Mouse (Mus musculus): ENCODE results near the gene Ift27. TPM values are rescaled to one million over a fixed set of nuclear protein-coding genes. Genes with fewer than 3 reads are reported as not detected.

Ift27 gene
- total RNA-seq, 2 experiments from 2014 or later: 39.3 to 39.9 TPM

- intact Hi-C loops (cut with DNase I): loop anchor here (5.0 kb wide), 1 partner anchor 355 kb away; the partner anchor contains the start of gene C1qtnf6
- no peak for DNase-seq (ENCODE audit: extremely low spot score in 1 of 2, low spot score in 2 of 2)
Observed at GRCm38 (mm10) chr15:78177257-78177656, 3.4 kb upstream of the Ift27 start.

GRCm38 (mm10) chr15:78174887-78175245, 959 bp upstream of the Ift27 start:
- intact Hi-C loops (cut with DNase I): loop anchor here (5.0 kb wide), 3 partner anchors 58 to 357 kb away; partner anchors contain the start of gene C1qtnf6
- no peak for DNase-seq (ENCODE audit: extremely low spot score in 1 of 2, low spot score in 2 of 2)

DNA sequence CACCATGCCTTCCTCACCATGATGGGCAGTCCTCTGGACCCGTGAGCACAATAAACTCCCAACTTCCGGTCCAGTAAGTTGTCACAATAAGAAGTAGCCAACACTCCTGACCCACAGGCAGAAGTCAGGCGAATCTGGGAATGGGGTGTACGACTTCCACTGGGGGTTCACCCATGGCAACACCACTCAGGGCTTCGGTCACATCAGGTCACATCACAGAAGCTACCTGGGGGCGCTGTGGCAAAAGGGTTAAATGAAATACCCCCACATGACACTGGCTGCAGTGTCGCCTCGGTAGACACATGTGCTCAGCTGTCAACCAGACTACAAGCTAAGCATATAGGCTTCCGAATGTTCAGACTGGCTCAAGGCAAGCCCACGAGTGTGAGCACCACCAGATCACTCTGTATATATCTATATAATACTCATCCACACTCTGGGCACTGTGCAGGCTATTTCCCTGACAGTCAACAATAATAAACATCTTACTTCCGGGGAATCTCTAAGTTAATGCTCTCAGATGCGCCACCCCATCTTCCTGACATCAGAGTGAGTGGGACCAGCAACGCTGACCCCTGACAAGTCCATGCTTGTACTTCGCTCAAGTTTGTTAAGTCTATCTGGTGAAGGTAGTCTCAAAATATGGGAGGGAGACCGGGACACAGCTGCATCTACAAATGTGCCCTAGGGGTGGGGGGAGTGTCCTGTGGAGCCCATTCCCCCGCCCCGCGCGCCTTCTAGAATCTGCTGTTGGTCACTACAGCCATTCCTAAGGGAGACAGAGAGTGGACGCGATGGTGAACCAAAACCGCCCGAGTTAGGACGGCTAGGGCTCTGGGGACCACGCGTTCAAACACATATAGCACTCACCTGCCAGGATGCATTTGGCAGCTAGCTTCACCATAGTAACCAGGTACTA, 749 bp downstream of the Ift27 start:
- intact Hi-C loops (cut with DNase I): loop anchor here (5.0 kb wide), 2 partner anchors 56 to 191 kb away; no protein-coding TSS in a partner anchor
- DNase-seq (ENCODE audit: extremely low spot score in 1 of 2, low spot score in 2 of 2): peak in 1 of 2 experiments; percentile 48

DNA sequence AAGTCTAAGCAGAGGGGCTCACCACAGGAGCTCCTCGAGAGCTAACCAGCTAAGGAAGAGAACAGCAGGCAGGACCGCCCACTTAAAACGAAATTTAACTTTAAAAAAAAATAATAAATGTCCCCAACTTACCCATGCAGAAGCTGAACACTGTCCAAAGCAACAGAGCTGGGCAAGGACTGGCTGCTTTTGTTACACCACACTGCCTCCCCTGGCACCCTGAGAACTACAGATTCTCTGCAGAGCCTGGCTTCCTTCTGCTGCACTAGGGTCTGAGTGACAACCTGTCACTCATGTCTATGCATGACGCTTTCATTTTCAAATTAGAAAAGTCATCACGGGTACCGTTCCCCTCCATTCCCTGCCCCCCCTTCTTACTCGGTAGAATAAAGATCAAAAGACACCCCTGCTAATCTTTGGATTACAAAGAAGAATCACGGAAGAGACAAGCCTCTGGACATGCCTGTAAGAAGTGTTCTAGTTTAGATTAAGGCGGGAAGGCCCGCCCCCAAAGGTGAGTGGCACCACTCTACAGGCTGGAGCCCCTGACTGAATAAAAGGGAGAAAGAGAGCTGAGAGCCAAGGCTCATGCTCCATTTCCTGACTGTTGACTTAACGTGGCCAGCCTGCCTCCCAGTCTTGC, 1.5 kb downstream of the Ift27 start:
- no peak for DNase-seq (ENCODE audit: extremely low spot score in 1 of 2, low spot score in 2 of 2)
- intact Hi-C loops (cut with DNase I): loop anchor here (5.0 kb wide), 2 partner anchors 55 to 190 kb away; no protein-coding TSS in a partner anchor

DNA sequence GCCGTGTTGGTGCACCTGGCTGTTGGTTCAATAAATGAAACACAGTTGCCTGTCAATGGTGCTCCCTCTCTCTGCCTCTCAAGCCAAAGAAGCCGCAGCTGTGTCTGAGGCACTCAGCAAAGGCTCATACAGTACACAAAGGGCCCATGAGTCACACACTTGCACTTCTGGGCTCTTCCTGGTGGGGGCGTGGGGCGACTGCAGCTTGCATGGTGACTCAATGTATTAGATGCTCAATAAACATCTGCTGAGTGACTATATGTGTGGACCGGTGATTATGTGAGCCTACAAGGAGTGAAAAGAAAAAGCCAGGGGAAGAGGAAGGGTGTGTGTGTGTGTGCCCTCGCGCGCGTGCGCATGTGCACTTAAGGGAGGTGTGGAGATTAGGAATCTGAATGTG, 2.3 kb downstream of the Ift27 start:
- intact Hi-C loops (cut with DNase I): loop anchor here (5.0 kb wide), 2 partner anchors 54 to 189 kb away; no protein-coding TSS in a partner anchor
- DNase-seq (ENCODE audit: extremely low spot score in 1 of 2, low spot score in 2 of 2): no peak

GRCm38 (mm10) chr15:78170708-78171107, 3.2 kb downstream of the Ift27 start:
- no peak for DNase-seq (ENCODE audit: extremely low spot score in 1 of 2, low spot score in 2 of 2)
- intact Hi-C loops (cut with DNase I): loop anchor here (5.0 kb wide), 2 partner anchors 53 to 188 kb away; no protein-coding TSS in a partner anchor

GRCm38 (mm10) chr15:78169566-78169965, 4.3 kb downstream of the Ift27 start:
- DNase-seq (ENCODE audit: extremely low spot score in 1 of 2, low spot score in 2 of 2): no peak
- intact Hi-C loops (cut with DNase I): no loop called here

- DNase-seq (ENCODE audit: extremely low spot score in 1 of 2, low spot score in 2 of 2): no peak
- intact Hi-C loops (cut with DNase I): no loop called here
Observed at GRCm38 (mm10) chr15:78165292-78165691, 8.6 kb downstream of the Ift27 start.

GRCm38 (mm10) chr15:78164466-78164865, 9.4 kb downstream of the Ift27 start:
- intact Hi-C loops (cut with DNase I): no loop called here
- DNase-seq (ENCODE audit: extremely low spot score in 1 of 2, low spot score in 2 of 2): no peak

DNA sequence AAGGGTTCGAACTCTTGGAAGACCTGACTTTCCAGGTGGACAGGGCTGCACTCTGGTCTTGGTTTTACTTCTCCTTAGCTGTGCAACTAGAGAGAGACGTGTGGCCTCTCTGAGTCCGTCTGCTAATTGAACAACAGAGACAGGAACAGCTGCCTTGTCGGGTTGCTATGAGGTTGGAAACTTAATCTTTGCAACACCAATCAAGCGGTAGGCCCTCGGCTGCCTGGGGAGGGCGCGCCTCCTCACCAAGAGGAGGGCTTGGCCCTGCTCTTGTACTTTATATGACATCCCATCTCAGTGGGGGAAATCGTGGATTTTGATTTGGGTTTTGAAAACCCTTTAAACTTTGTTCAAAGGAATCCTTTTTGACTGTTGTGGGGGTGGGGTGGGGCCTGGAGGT, 12.0 kb downstream of the Ift27 start:
- intact Hi-C loops (cut with DNase I): no loop called here
- no peak for DNase-seq (ENCODE audit: extremely low spot score in 1 of 2, low spot score in 2 of 2)

GRCm38 (mm10) chr15:78158335-78158734, 15.6 kb downstream of the Ift27 start:
- DNase-seq (ENCODE audit: extremely low spot score in 1 of 2, low spot score in 2 of 2): no peak
- intact Hi-C loops (cut with DNase I): no loop called here

DNA sequence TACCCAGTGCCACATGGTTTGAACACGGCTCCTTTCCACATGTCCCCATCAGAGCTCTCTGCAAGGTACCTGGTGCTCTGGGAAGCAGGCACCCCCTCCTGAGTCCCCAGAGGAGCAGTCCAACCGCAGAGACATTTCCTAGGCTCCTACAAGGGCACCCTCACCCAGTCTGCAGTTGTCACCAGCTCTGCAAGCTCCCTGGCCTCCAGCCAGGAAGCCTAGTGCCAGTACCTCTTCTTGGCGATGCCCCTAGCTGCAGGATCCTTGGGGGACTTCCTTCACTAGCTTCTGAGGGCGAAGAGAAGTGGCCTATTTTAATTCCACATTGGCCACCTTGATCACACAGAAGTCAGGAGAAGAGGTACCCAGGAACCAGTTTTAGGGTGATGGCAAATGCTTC, 16.1 kb downstream of the Ift27 start:
- intact Hi-C loops (cut with DNase I): no loop called here

GRCm38 (mm10) chr15:78157330-78157729, 16.6 kb downstream of the Ift27 start:
- DNase-seq (ENCODE audit: extremely low spot score in 1 of 2, low spot score in 2 of 2): no peak
- intact Hi-C loops (cut with DNase I): no loop called here

More for the DNA sequence above, 16.1 kb downstream of the Ift27 start:
- DNase-seq (ENCODE audit: extremely low spot score in 1 of 2, low spot score in 2 of 2): no peak

DNA sequence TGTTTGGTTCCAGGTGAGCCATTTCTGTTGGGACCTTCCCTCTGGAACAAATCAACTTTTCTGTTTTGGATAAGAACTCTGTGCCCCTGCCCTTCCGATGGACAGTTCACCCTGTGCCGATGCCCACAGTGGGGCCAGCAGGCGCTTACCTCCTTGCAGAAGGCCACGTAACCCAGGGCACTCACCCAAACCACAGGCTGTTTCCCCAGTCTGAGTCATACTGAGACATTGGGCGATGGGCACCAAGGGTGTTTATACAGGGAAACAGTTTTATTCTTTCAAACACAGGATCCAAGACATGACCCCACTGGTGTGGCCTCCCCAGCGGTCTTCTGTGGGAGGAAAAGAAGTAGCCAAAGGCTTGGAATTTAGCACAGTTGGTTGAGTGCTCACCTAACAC, 18.5 kb downstream of the Ift27 start:
- intact Hi-C loops (cut with DNase I): no loop called here
- DNase-seq (ENCODE audit: extremely low spot score in 1 of 2, low spot score in 2 of 2): no peak

- no peak for DNase-seq (ENCODE audit: extremely low spot score in 1 of 2, low spot score in 2 of 2)
- intact Hi-C loops (cut with DNase I): no loop called here
Observed at GRCm38 (mm10) chr15:78153045-78153775, 20.7 kb downstream of the Ift27 start.

DNA sequence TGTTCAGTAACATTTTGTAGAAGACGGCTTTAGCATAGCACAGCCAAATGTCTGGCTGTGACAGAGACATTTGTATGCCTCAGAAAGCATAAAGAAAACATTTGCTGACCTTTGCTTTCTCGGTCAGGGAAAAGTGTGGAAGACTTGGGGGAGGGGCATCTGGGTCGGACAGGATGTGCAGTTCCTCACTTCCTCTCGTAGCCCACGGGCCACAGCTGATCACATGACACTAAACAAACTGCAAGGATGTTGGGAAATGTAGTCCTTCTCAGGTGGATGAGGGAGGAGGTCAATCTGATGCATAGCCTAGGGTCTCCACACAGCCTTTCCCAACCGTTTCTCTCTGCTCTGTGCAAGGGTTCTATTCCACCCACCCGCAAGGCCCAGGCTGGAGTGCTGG, 25.3 kb downstream of the Ift27 start:
- intact Hi-C loops (cut with DNase I): no loop called here

GRCm38 (mm10) chr15:78140226-78140625, 33.7 kb downstream of the Ift27 start:
- intact Hi-C loops (cut with DNase I): no loop called here

More for the DNA sequence above, 25.3 kb downstream of the Ift27 start:
- no peak for DNase-seq (ENCODE audit: extremely low spot score in 1 of 2, low spot score in 2 of 2)

DNA sequence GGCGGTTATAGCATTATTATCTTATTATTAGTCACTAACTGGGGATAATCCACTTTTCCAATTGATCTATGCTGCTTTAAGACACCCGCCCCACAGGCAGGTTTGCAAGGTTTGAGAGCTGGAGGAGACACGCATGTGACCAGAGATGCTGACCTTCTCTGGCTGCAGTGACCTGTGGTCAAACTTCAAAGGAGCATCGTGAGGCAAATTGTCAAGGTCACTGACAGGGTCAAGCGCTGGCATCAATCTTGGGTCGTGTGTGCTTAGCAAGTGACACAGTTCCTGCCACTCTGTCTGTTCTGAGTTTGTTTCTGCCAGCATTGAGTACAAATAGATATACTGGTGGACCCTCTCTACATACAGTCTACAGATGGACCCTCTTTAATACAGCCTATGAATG, 39.3 kb downstream of the Ift27 start:
- DNase-seq (ENCODE audit: extremely low spot score in 1 of 2, low spot score in 2 of 2): no peak
- intact Hi-C loops (cut with DNase I): no loop called here

More at GRCm38 (mm10) chr15:78140226-78140625, 33.7 kb downstream of the Ift27 start:
- no peak for DNase-seq (ENCODE audit: extremely low spot score in 1 of 2, low spot score in 2 of 2)

DNA sequence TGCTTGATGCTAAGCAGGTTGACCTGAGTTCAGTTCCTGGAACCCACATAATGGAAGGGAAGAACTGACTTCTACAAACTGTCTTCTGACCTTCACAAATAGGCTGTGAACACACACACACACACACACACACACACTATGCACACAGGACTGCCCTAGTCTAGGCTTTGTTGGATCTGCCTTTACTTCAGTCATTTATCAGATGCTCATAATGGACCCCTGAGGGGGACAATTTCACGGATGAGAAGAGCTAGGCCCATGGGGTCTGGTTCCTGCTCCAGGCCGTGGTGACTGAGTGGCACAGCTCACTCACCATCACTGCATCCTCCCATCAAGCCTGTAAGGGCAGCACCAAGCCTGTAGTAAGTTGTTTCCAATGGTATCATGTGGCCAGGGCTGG, 40.5 kb downstream of the Ift27 start:
- intact Hi-C loops (cut with DNase I): no loop called here
- no peak for DNase-seq (ENCODE audit: extremely low spot score in 1 of 2, low spot score in 2 of 2)
